Comparison of ENCODE assay signal across 16 mouse cellular contexts in the genomic region with DNA sequence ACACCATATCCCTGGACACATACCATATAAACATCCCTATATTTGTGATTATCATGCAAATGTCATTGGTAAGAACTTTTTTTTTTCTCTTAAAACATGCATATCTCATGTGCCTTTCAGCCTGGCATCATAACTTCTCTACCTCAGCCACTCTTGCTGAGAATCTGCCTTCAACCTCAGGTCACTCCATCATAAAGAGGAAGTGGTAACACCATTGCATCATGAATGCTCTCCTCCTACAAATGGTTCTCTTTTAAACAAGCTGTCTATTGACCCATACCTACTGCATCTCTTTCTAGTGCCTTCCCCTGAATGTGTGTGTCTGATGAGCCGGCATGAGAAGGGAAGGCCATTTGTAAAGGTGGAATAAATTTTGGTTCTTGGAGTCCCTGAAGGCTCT.
"Had no signal": no experiment of that assay in that cellular context is flagged by ENCODE, and none has a peak within 500 bp of the region (broad histone marks: within the 10 kb centered on the region; RNA-seq: fewer than 3 reads in every experiment).

No protein-coding gene starts in this region.

- H3K4me1 ChIP-seq: kidney, embryonic 15.5 days; limb, embryonic 10.5 days; megakaryocyte, embryonic 14.5 days; midbrain, embryonic 15.5 days; neural tube, embryonic 13.5 days had no signal

- H3K27ac ChIP-seq: kidney, embryonic 15.5 days; left cerebral cortex, adult 2 months; limb, embryonic 10.5 days; liver, embryonic 15.5 days; midbrain, embryonic 15.5 days; neural tube, embryonic 13.5 days had no signal

- H3K9me3 ChIP-seq: kidney, embryonic 15.5 days; limb, embryonic 10.5 days; liver, embryonic 15.5 days; megakaryocyte, embryonic 14.5 days; midbrain, embryonic 15.5 days had no signal

- ATAC-seq: midbrain, embryonic 15.5 days had no signal

- H3K4me2 ChIP-seq: kidney, embryonic 15.5 days; liver, embryonic 11.5 days; liver, embryonic 15.5 days; lung, embryonic 14.5 days; midbrain, embryonic 11.5 days; midbrain, embryonic 15.5 days; neural tube, embryonic 13.5 days had no signal

- DNase-seq: kidney, adult 18-20 months; kidney, postnatal 14 days; lung, embryonic 14.5 days; lung, postnatal 14 days; right cerebral cortex, postnatal 14 days; thymus, adult 18-20 months; thymus, postnatal 25 days had no signal

- H3K9ac ChIP-seq: kidney, embryonic 15.5 days; liver, embryonic 15.5 days; lung, embryonic 14.5 days; midbrain, embryonic 15.5 days; neural tube, embryonic 13.5 days had no signal

- H3K27me3 ChIP-seq: kidney, embryonic 15.5 days; liver, embryonic 15.5 days; megakaryocyte, embryonic 14.5 days; midbrain, embryonic 15.5 days; neural tube, embryonic 13.5 days had no signal

- H3K36me3 ChIP-seq: limb, embryonic 10.5 days; midbrain, embryonic 15.5 days; neural tube, embryonic 13.5 days had no signal

- H3K4me3 ChIP-seq: kidney, embryonic 15.5 days; left cerebral cortex, adult 2 months; limb, embryonic 10.5 days; liver, embryonic 15.5 days; megakaryocyte, embryonic 14.5 days; midbrain, embryonic 15.5 days; neural tube, embryonic 13.5 days had no signal
